Mouse (Mus musculus) midbrain, embryonic 14.5 days (tissue): ENCODE data around the gene Gm17087. TPM values are rescaled to one million over a fixed set of nuclear protein-coding genes. Genes with fewer than 3 reads are reported as not detected.

Experiments used
- polyA plus RNA-seq: library from polyadenylated mRNA; unstranded; fragments of >200 nt; fragmentation: Nextera tagmentation; extraction: Ambion mirVana; gene quantifications from 2 replicates; pipeline ENCODE4 v1.2.1, GENCODE M21; 2014

Gm17087 gene
- polyA plus RNA-seq, 1 experiment from 2014 or later, result not detected

Other genes with a start within 250 kb of the Gm17087 start
- gene Prr18, start 229.5 kb downstream of the Gm17087 start, polyA plus RNA-seq, result 18.3 and 20.6 TPM in 2 replicates
- gene T2, start 211.0 kb downstream of the Gm17087 start, polyA plus RNA-seq, result 0.39 and 0.82 TPM in 2 replicates
- gene T, start 132.5 kb downstream of the Gm17087 start, polyA plus RNA-seq, result 0.39 and 0.43 TPM in 2 replicates
- gene Pde10a, start 41.6 kb downstream of the Gm17087 start, polyA plus RNA-seq, result 14.1 and 15.2 TPM in 2 replicates